Mouse (Mus musculus): ENCODE data around the gene Nrtn. TPM values are rescaled to one million over a fixed set of nuclear protein-coding genes. Genes with fewer than 3 reads are reported as not detected.

Nrtn gene
- not detected for polyA plus RNA-seq (2014; fragmentation: Illumina TruSeq; extraction: RNeasy Lipid Tissue Mini Kit (QIAGEN cat#74804))

GRCm38 (mm10) chr17:56757416-56758123 is at the start of gene Nrtn:
Gene Nrtn, minus strand, starts transcription at chr17:56757530.

GRCm38 (mm10) chr17:56769950-56770349 is 12.6 kb upstream of the Nrtn start, which contains the start of gene Prr22:
Gene Prr22, plus strand, starts transcription at chr17:56770250.

GRCm38 (mm10) chr17:56764474-56765354 is 7.4 kb upstream of the Nrtn start, which contains the start of gene Dus3l:
Gene Dus3l, plus strand, starts transcription at chr17:56764757.

GRCm38 (mm10) chr17:56717363-56718058 is 39.8 kb downstream of the Nrtn start, which contains the start of the genes Ndufa11 and Vmac:
Gene Ndufa11, plus strand, starts transcription at chr17:56717767.
Gene Vmac, minus strand, starts transcription at chr17:56718022.

Other genes starting within 250 kb of the Nrtn start
- gene Znrf4, start 245.1 kb downstream of the Nrtn start, polyA plus RNA-seq (2014; fragmentation: Illumina TruSeq; extraction: RNeasy Lipid Tissue Mini Kit (QIAGEN cat#74804)) = not detected
- 0.37 TPM for gene Gm20219, start 203.1 kb downstream of the Nrtn start, polyA plus RNA-seq (2014; fragmentation: Illumina TruSeq; extraction: RNeasy Lipid Tissue Mini Kit (QIAGEN cat#74804))
- 27.3 TPM for gene Safb2, start 172.9 kb downstream of the Nrtn start, polyA plus RNA-seq (2014; fragmentation: Illumina TruSeq; extraction: RNeasy Lipid Tissue Mini Kit (QIAGEN cat#74804))
- gene Safb, start 172.7 kb downstream of the Nrtn start, polyA plus RNA-seq (2014; fragmentation: Illumina TruSeq; extraction: RNeasy Lipid Tissue Mini Kit (QIAGEN cat#74804)) = 16.4 TPM
- gene 2410015M20Rik, start 147.8 kb downstream of the Nrtn start, polyA plus RNA-seq (2014; fragmentation: Illumina TruSeq; extraction: RNeasy Lipid Tissue Mini Kit (QIAGEN cat#74804)) = 2.6 TPM
- not detected for gene Rpl36, start 144.1 kb downstream of the Nrtn start, polyA plus RNA-seq (2014; fragmentation: Illumina TruSeq; extraction: RNeasy Lipid Tissue Mini Kit (QIAGEN cat#74804))
- gene Lonp1, start 130.6 kb downstream of the Nrtn start, polyA plus RNA-seq (2014; fragmentation: Illumina TruSeq; extraction: RNeasy Lipid Tissue Mini Kit (QIAGEN cat#74804)) = 6.8 TPM
- 0.46 TPM for gene Catsperd, start 129.4 kb downstream of the Nrtn start, polyA plus RNA-seq (2014; fragmentation: Illumina TruSeq; extraction: RNeasy Lipid Tissue Mini Kit (QIAGEN cat#74804))
- 0.80 TPM for gene Ranbp3, start 84.2 kb downstream of the Nrtn start, polyA plus RNA-seq (2014; fragmentation: Illumina TruSeq; extraction: RNeasy Lipid Tissue Mini Kit (QIAGEN cat#74804))
- gene Ndufa11, start 39.8 kb downstream of the Nrtn start, polyA plus RNA-seq (2014; fragmentation: Illumina TruSeq; extraction: RNeasy Lipid Tissue Mini Kit (QIAGEN cat#74804)) = not detected
- gene Vmac, start 39.5 kb downstream of the Nrtn start, polyA plus RNA-seq (2014; fragmentation: Illumina TruSeq; extraction: RNeasy Lipid Tissue Mini Kit (QIAGEN cat#74804)) = 16.3 TPM
- gene Dus3l, start 7.2 kb upstream of the Nrtn start, polyA plus RNA-seq (2014; fragmentation: Illumina TruSeq; extraction: RNeasy Lipid Tissue Mini Kit (QIAGEN cat#74804)) = 1.1 TPM
- gene Prr22, start 12.7 kb upstream of the Nrtn start, polyA plus RNA-seq (2014; fragmentation: Illumina TruSeq; extraction: RNeasy Lipid Tissue Mini Kit (QIAGEN cat#74804)) = not detected
- gene Rfx2, start 73.5 kb upstream of the Nrtn start, polyA plus RNA-seq (2014; fragmentation: Illumina TruSeq; extraction: RNeasy Lipid Tissue Mini Kit (QIAGEN cat#74804)) = 0.26 TPM
- not detected for gene Acsbg2, start 116.9 kb upstream of the Nrtn start, polyA plus RNA-seq (2014; fragmentation: Illumina TruSeq; extraction: RNeasy Lipid Tissue Mini Kit (QIAGEN cat#74804))
- gene 1700061G19Rik, start 117.9 kb upstream of the Nrtn start, polyA plus RNA-seq (2014; fragmentation: Illumina TruSeq; extraction: RNeasy Lipid Tissue Mini Kit (QIAGEN cat#74804)) = not detected
- gene Mllt1, start 177.9 kb upstream of the Nrtn start, polyA plus RNA-seq (2014; fragmentation: Illumina TruSeq; extraction: RNeasy Lipid Tissue Mini Kit (QIAGEN cat#74804)) = 0.83 TPM
- gene Acer1, start 224.6 kb upstream of the Nrtn start, polyA plus RNA-seq (2014; fragmentation: Illumina TruSeq; extraction: RNeasy Lipid Tissue Mini Kit (QIAGEN cat#74804)) = not detected
- gene Clpp, start 232.8 kb upstream of the Nrtn start, polyA plus RNA-seq (2014; fragmentation: Illumina TruSeq; extraction: RNeasy Lipid Tissue Mini Kit (QIAGEN cat#74804)) = 1.4 TPM
- 1.5 TPM for gene Alkbh7, start 239.8 kb upstream of the Nrtn start, polyA plus RNA-seq (2014; fragmentation: Illumina TruSeq; extraction: RNeasy Lipid Tissue Mini Kit (QIAGEN cat#74804))
- gene Pspn, start 242.5 kb upstream of the Nrtn start, polyA plus RNA-seq (2014; fragmentation: Illumina TruSeq; extraction: RNeasy Lipid Tissue Mini Kit (QIAGEN cat#74804)) = not detected

Data from ovary, adult 10 weeks (tissue).